Mouse (Mus musculus): Measurements from ENCODE around the gene Dhrs9.
A peak's percentile ranks its signal among the peaks of the same experiment; 100 is the strongest.

Dhrs9 gene

GRCm38 (mm10) chr2:69424829-69425228, 44.6 kb downstream of the Dhrs9 start:
- DNase-seq, result no peak

- no peak for DNase-seq
These were observed 45.8 kb downstream of the Dhrs9 start for GRCm38 (mm10) chr2:69426081-69426480.

- DNase-seq, result no peak
These were observed 46.9 kb downstream of the Dhrs9 start for GRCm38 (mm10) chr2:69427141-69427540.

- peak; percentile 10 to 35 for DNase-seq
These were observed 47.9 kb downstream of the Dhrs9 start for GRCm38 (mm10) chr2:69428116-69428515.

- DNase-seq, result no peak
These were observed 61.4 kb downstream of the Dhrs9 start for GRCm38 (mm10) chr2:69441656-69442055.

GRCm38 (mm10) chr2:69445896-69446472, 65.7 kb downstream of the Dhrs9 start:
- DNase-seq, result no peak

- DNase-seq, result no peak
These were observed 68.3 kb downstream of the Dhrs9 start for GRCm38 (mm10) chr2:69448581-69448980.

- no peak for DNase-seq
These were observed 70.9 kb downstream of the Dhrs9 start for GRCm38 (mm10) chr2:69451128-69451527.
